Mouse (Mus musculus) CH12.LX (cell line): Measurements from ENCODE around the gene Phlda1. TPM values are rescaled to one million over a fixed set of nuclear protein-coding genes. Genes with fewer than 3 reads are reported as not detected.

Source experiments
- DNase-seq: peaks from one replicate; pipeline ENCODE4 v3.0.0-alpha.2; 2013; ENCODE audit errors: extremely low read depth
- H3K27ac ChIP-seq: 2 replicates; pipeline ENCODE4 v1.5.1; 2012; ENCODE audit warnings: low read depth, mild to moderate bottlenecking, control low read depth, moderate library complexity; ENCODE audit not compliant: insufficient read depth
- H3K27me3 ChIP-seq: replicated peaks from 2 replicates; pipeline ENCODE3; 2012; ENCODE audit warnings: inconsistent platforms
- H3K36me3 ChIP-seq, 2 experiments: replicated peaks in 1 of 2; 2 replicates each; pipeline versions ENCODE3 to v1.6.1; 2012; ENCODE audit warnings: inconsistent platforms in 1 of 2, low read length in 1 of 2, mild to moderate bottlenecking in 1 of 2, mixed read lengths in 1 of 2, moderate library complexity in 1 of 2; ENCODE audit not compliant: control insufficient read depth in 1 of 2, insufficient read depth in 1 of 2
- H3K4me1 ChIP-seq, 2 experiments: 2 replicates each; pipeline ENCODE4 v1.6.1; 2012; ENCODE audit warnings: inconsistent platforms in 1 of 2, moderate library complexity in 1 of 2; ENCODE audit not compliant: insufficient read depth in 2 of 2, control insufficient read depth in 1 of 2
- H3K4me2 ChIP-seq: 2 replicates; pipeline ENCODE4 v1.6.1; 2012; ENCODE audit warnings: low read depth, mild to moderate bottlenecking, control low read depth; ENCODE audit not compliant: poor library complexity, insufficient read depth, severe bottlenecking
- H3K4me3 ChIP-seq, 3 experiments: fragments of 150-350 bp in 1 of 3; sonication (generic) in 1 of 3; replicated peaks in 1 of 3; 2 replicates each; pipeline versions ENCODE3 to v1.5.1; 2011 to 2012; ENCODE audit warnings: low read depth in 2 of 3, low read length in 2 of 3, mild to moderate bottlenecking in 2 of 3, moderate library complexity in 2 of 3, control low read depth in 1 of 3, improper control_type of control experiment in 1 of 3, inconsistent platforms in 1 of 3, mixed read lengths in 1 of 3; ENCODE audit not compliant: poor library complexity in 1 of 3
- H3K79me2 ChIP-seq: replicated peaks from 2 replicates; pipeline ENCODE4 v1.6.1; 2012; ENCODE audit warnings: mild to moderate bottlenecking, moderate library complexity; ENCODE audit not compliant: control insufficient read depth, poor library complexity, insufficient read depth, severe bottlenecking; ENCODE audit errors: extremely low read depth
- H3K9ac ChIP-seq: 2 replicates; pipeline ENCODE4 v1.6.1; 2012; ENCODE audit warnings: low read depth, mild to moderate bottlenecking, control low read depth, moderate library complexity; ENCODE audit not compliant: insufficient read depth
- H3K9me3 ChIP-seq: replicated peaks from 2 replicates; pipeline ENCODE3; 2012; ENCODE audit warnings: low read length, inconsistent platforms, mixed read lengths
- CHD1 ChIP-seq: IDR thresholded peaks from 2 replicates; pipeline ENCODE4 v1.6.1; 2012; ENCODE audit warnings: low read depth, low read length, improper control_type of control experiment, inconsistent platforms
- CTCF ChIP-seq, 2 experiments: IDR thresholded peaks in 1 of 2; conservative IDR thresholded peaks in 1 of 2; 2 replicates each; pipeline ENCODE4 v1.5.1; 2011 to 2012; ENCODE audit warnings: low read depth in 2 of 2, low read length in 2 of 2, improper control_type of control experiment in 1 of 2, inconsistent platforms in 1 of 2, mild to moderate bottlenecking in 1 of 2, moderate library complexity in 1 of 2
- E2F4 ChIP-seq: IDR thresholded peaks from 2 replicates; pipeline ENCODE4 v1.6.1; 2011; ENCODE audit warnings: low read depth, low read length, improper control_type of control experiment; ENCODE audit not compliant: insufficient replicate concordance
- EP300 ChIP-seq: IDR thresholded peaks from 2 replicates; pipeline ENCODE4 v1.6.1; 2011; ENCODE audit warnings: low read length, improper control_type of control experiment
- GABPA ChIP-seq: IDR thresholded peaks from 2 replicates; pipeline ENCODE4 v1.6.1; 2012; ENCODE audit warnings: low read depth, low read length, improper control_type of control experiment, inconsistent platforms; ENCODE audit not compliant: insufficient replicate concordance
- JUN ChIP-seq: IDR thresholded peaks from 2 replicates; pipeline ENCODE4 v1.6.1; 2011; ENCODE audit warnings: low read depth, mild to moderate bottlenecking, low read length, improper control_type of control experiment, moderate library complexity; ENCODE audit not compliant: insufficient read depth
- MEF2A ChIP-seq: IDR thresholded peaks from 2 replicates; pipeline ENCODE4 v1.6.1; 2014; ENCODE audit warnings: low read depth, mild to moderate bottlenecking, inconsistent platforms, low read length, improper control_type of control experiment, borderline replicate concordance
- MXI1 ChIP-seq: IDR thresholded peaks from 2 replicates; pipeline ENCODE4 v1.6.1; 2011; ENCODE audit warnings: mild to moderate bottlenecking, low read depth, low read length, improper control_type of control experiment
- NELFE ChIP-seq: IDR thresholded peaks from 2 replicates; pipeline ENCODE4 v1.6.1; 2011; ENCODE audit warnings: low read depth, low read length, improper control_type of control experiment
- NRF1 ChIP-seq: IDR thresholded peaks from 2 replicates; pipeline ENCODE4 v1.6.1; 2014; ENCODE audit warnings: low read depth, mild to moderate bottlenecking, inconsistent platforms, low read length, improper control_type of control experiment, moderate library complexity
- PAX5 ChIP-seq: IDR thresholded peaks from 2 replicates; pipeline ENCODE4 v1.6.1; 2012; ENCODE audit warnings: low read length, inconsistent platforms, mixed read lengths
- POLR2AphosphoS2 ChIP-seq: IDR thresholded peaks from 2 replicates; pipeline ENCODE4 v1.6.1; 2011; ENCODE audit warnings: low read depth, low read length, improper control_type of control experiment
- SIN3A ChIP-seq: IDR thresholded peaks from 2 replicates; pipeline ENCODE4 v1.6.1; 2012; ENCODE audit warnings: low read length, improper control_type of control experiment, inconsistent platforms
- ZNF384 ChIP-seq: IDR thresholded peaks from 2 replicates; pipeline ENCODE4 v1.6.1; 2012; ENCODE audit warnings: low read depth, low read length, improper control_type of control experiment, inconsistent platforms
- dilution Hi-C: fragments of 300-500 bp; cut with MboI; formaldehyde crosslinking; loops from 2 replicates; pipeline ENCODE4 v1.14.3; 2020; ENCODE audit warnings: low sequenced_read_pairs; ENCODE audit not compliant: extremely low pct_unique_long_range_greater_than_20kb, extremely low pct_ligation_motif_present
- in situ Hi-C: fragments of 300-500 bp; cut with MboI; formaldehyde crosslinking; loops from 3 replicates; pipeline ENCODE4 v1.14.3; 2019; ENCODE audit warnings: low sequenced_read_pairs, low pct_ligation_motif_present, low pct_unique_long_range_greater_than_20kb, mixed read lengths
- polyA plus RNA-seq: library from polyadenylated mRNA; unstranded; fragments of >175 nt; gene quantifications from 2 replicates; pipeline ENCODE4 v1.2.1, GENCODE M21; 2012; ENCODE audit warnings: low read depth; ENCODE audit not compliant: insufficient read length
- total RNA-seq, 2 experiments: library from RNA; depleted of rRNA; stranded (reverse); fragments of 300-350 nt in 1 of 2; fragments of >200 nt in 1 of 2; gene quantifications; 2 replicates each; pipeline ENCODE4 v1.2.3; 2012 to 2014

The Phlda1 gene
- total and polyA plus RNA-seq, 3 experiments, result 1.9 to 11.6 (median 2.1) TPM

- in situ Hi-C loops, result loop anchor here (10.0 to 25.0 kb wide), 3 partner anchors 134 to 421 kb away; no protein-coding TSS in a partner anchor
- no peaks in the 10 kb centered on the region for H3K27me3 ChIP-seq
- dilution Hi-C loops, result no loop called here
- no peak overlapping the region for H3K9ac ChIP-seq
- no peak for DNase-seq
- H3K4me3 ChIP-seq, result no peak overlapping the region
- peaks cover 13% of the 10 kb centered on the region for H3K79me2 ChIP-seq
- H3K36me3 ChIP-seq, result peaks cover 0 to 2% of the 10 kb centered on the region in 2 experiments
- H3K9me3 ChIP-seq, result no peaks in the 10 kb centered on the region
- peak; percentile 15; the same call in 1 of the 2 replicates for TF ChIP-seq ZNF384
- TF ChIP-seq E2F4, result no peak
- no peak for TF ChIP-seq POLR2AphosphoS2
- TF ChIP-seq, all 38 proteins: peak for 1
- no peak overlapping the region for H3K4me2 ChIP-seq
- H3K27ac ChIP-seq, result no peak overlapping the region
- peaks cover 7 to 37% of the 10 kb centered on the region in 2 experiments; a peak in 2 of 4 replicates for H3K4me1 ChIP-seq
Observed at GRCm38 (mm10) chr10:111503716-111504115, 2.4 kb upstream of the Phlda1 start.

- H3K27ac ChIP-seq, result no peak overlapping the region
- TF ChIP-seq EP300 (no peak; the same call in 1 of the 2 replicates), CHD1 (no peak), NELFE (no peak), CTCF (conservative IDR thresholded peaks at IDR 0.05 in 1 of 2, IDR thresholded peaks at IDR 0.05 in 1 of 2; ENCODE audit: low read depth in 2 of 2, low read length in 2 of 2) (no peak), GABPA (no peak), PAX5 (no peak), SIN3A (no peak), MEF2A (no peak)
- H3K4me1 ChIP-seq, result peaks cover 7 to 46% of the 10 kb centered on the region in 2 experiments; a peak in 2 of 4 replicates
- H3K9me3 ChIP-seq, result no peaks in the 10 kb centered on the region
- H3K27me3 ChIP-seq, result no peaks in the 10 kb centered on the region
- H3K79me2 ChIP-seq, result peaks cover 13% of the 10 kb centered on the region
- H3K36me3 ChIP-seq, result peaks cover 0 to 2% of the 10 kb centered on the region in 2 experiments
- in situ Hi-C loops (loop anchor here (10.0 to 25.0 kb wide), 3 partner anchors 133 to 420 kb away; no protein-coding TSS in a partner anchor), dilution Hi-C loops (no loop called here)
- DNase-seq, result no peak
- H3K4me2 ChIP-seq, result no peak overlapping the region
- no peak overlapping the region for H3K9ac ChIP-seq
- H3K4me3 ChIP-seq, result no peak overlapping the region
Observed at GRCm38 (mm10) chr10:111504606-111505005, 1.5 kb upstream of the Phlda1 start.

GRCm38 (mm10) chr10:111505406-111505805 lies 680 bp upstream of the Phlda1 start:
- DNase-seq, result no peak
- Histone ChIP-seq H3K27me3 (no peaks in the 10 kb centered on the region), H3K4me3 (peak overlapping the region in 1 of 3 experiments; percentile 56), H3K4me1 (peaks cover 9 to 54% of the 10 kb centered on the region in 2 experiments; a peak in 3 of 4 replicates), H3K9me3 (no peaks in the 10 kb centered on the region), H3K4me2 (peak overlapping the region; percentile 91; the same call in 1 of the 2 replicates), H3K27ac (no peak overlapping the region), H3K36me3 (no peaks in the 10 kb centered on the region), H3K79me2 (peaks cover 13% of the 10 kb centered on the region), H3K9ac (no peak overlapping the region)
- dilution Hi-C loops (no loop called here), in situ Hi-C loops (loop anchor here (10.0 to 25.0 kb wide), 3 partner anchors 132 to 419 kb away; no protein-coding TSS in a partner anchor)
- TF ChIP-seq MXI1 (no peak), NRF1 (no peak), POLR2AphosphoS2 (no peak), JUN (no peak), NELFE (no peak), E2F4 (no peak)
